Mouse (Mus musculus): ENCODE data around the gene Apon.

DNA sequence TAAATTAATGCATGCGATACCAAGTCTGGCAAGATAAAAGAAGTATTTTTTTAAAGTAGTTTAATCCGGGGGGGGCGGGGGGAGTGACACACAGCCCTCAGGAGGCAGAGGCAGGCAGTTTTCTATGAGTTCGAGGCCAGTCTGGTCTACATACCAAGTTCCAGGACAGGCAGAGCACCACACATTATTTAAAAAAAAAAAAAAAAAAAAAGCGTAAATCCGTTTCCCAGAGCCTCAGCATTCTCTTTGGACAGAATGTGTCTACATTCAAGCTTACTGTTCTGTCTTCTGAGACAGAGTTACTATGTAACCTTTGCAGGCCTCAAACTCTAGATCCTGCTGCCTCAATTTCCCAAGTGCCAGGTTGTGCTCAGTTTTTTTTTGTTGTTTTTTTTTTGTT lies 41.7 kb upstream of the Apon start:
- no peak for TF ChIP-seq CTCF (IDR thresholded peaks at IDR 0.05; ENCODE audit: insufficient read depth, low read length)
- no peak for TF ChIP-seq POLR2A (IDR thresholded peaks at IDR 0.05; ENCODE audit: borderline replicate concordance, extremely low read depth, low read depth, low read length)
